Mouse (Mus musculus) liver, embryonic 14.5 days (tissue): ENCODE data around the gene Hlf. TPM values are rescaled to one million over a fixed set of nuclear protein-coding genes. Genes with fewer than 3 reads are reported as not detected.

Experiments
- ATAC-seq: fragments of 200-750 bp; cut with Nextera tagmentation; 2 replicates; pipeline ENCODE4 v1.8.0; 2017; ENCODE audit warnings: moderate number of reproducible peaks, mild to moderate bottlenecking, moderate library complexity; ENCODE audit not compliant: insufficient read depth
- DNase-seq, 3 experiments: peaks; one replicate each; pipeline ENCODE4 v3.0.0-alpha.2; 2012 to 2013; ENCODE audit warnings: low read depth in 3 of 3, low spot score in 3 of 3
- H3K27ac ChIP-seq: fragments of 300-500 bp; sonication (generic); 2 replicates; pipeline ENCODE4 v1.5.1; 2014; ENCODE audit warnings: moderate library complexity, mild to moderate bottlenecking, control low read depth, inconsistent platforms
- H3K27me3 ChIP-seq: fragments of 300-500 bp; sonication (generic); 2 replicates; pipeline ENCODE4 v1.6.1; 2014; ENCODE audit warnings: mild to moderate bottlenecking, low read length, moderate library complexity; ENCODE audit not compliant: control insufficient read depth, insufficient read depth
- H3K36me3 ChIP-seq: fragments of 300-500 bp; sonication (generic); replicated peaks from 2 replicates; pipeline ENCODE4 v1.6.1; 2014; ENCODE audit warnings: low read depth; ENCODE audit not compliant: control insufficient read depth, insufficient read depth
- H3K4me1 ChIP-seq, 2 experiments: fragments of 200-500 bp in 1 of 2; fragments of 300-500 bp in 1 of 2; sonication (generic) in 1 of 2; replicated peaks; 2 replicates each; pipeline ENCODE4 v1.6.1; 2012 to 2014; ENCODE audit warnings: antibody characterized with exemption in 1 of 2, inconsistent platforms in 1 of 2, low read length in 1 of 2; ENCODE audit not compliant: control insufficient read depth in 2 of 2, insufficient read depth in 2 of 2
- H3K4me2 ChIP-seq: fragments of 300-500 bp; sonication (generic); 2 replicates; pipeline ENCODE4 v1.6.1; 2014; ENCODE audit warnings: low read depth, mild to moderate bottlenecking, control low read depth, moderate library complexity
- H3K4me3 ChIP-seq, 2 experiments: fragments of 200-500 bp in 1 of 2; fragments of 300-500 bp in 1 of 2; sonication (generic) in 1 of 2; 2 replicates each; pipeline ENCODE4 v1.5.1; 2012 to 2014; ENCODE audit warnings: low read depth in 2 of 2, low read length in 2 of 2, mild to moderate bottlenecking in 2 of 2, control low read depth in 1 of 2, inconsistent platforms in 1 of 2, moderate library complexity in 1 of 2; ENCODE audit not compliant: insufficient read depth in 1 of 2
- H3K9ac ChIP-seq: fragments of 300-500 bp; sonication (generic); replicated peaks from 2 replicates; pipeline ENCODE4 v1.6.1; 2014; ENCODE audit warnings: mild to moderate bottlenecking, control low read depth, moderate library complexity
- H3K9me3 ChIP-seq: fragments of 300-500 bp; sonication (generic); 2 replicates; pipeline ENCODE4 v1.6.1; 2016; ENCODE audit warnings: low read length, mixed read lengths; ENCODE audit not compliant: control insufficient read depth
- CTCF ChIP-seq: IDR thresholded peaks from 2 replicates; pipeline ENCODE4 v1.5.1; 2016; ENCODE audit warnings: antibody characterized with exemption, low read depth, control low read depth
- EP300 ChIP-seq: IDR thresholded peaks from 2 replicates; pipeline ENCODE4 v1.6.1; 2016; ENCODE audit warnings: antibody characterized with exemption, low read depth
- WGBS: fragments of 180-500 bp; shearing (Covaris S2); extraction: QIAGEN DNeasy Blood & Tissue Kit; methylation state at CpG from one replicate; pipeline ENCODE4 v1.1.7; 2014; ENCODE audit not compliant: insufficient replicate concordance; 5-methylcytosine and 5-hydroxymethylcytosine counted together
- polyA plus RNA-seq, 2 experiments: library from polyadenylated mRNA; depleted of rRNA in 1 of 2; stranded (reverse) in 1 of 2; unstranded in 1 of 2; fragments of >200 nt; fragmentation: Nextera tagmentation in 1 of 2; extraction: Ambion mirVana in 1 of 2; gene quantifications; 2 replicates each; pipeline versions ENCODE4 v1.2.1 to v1.2.3; 2012 to 2014

The Hlf gene
- polyA plus RNA-seq, 2 experiments, result 2.7 to 3.7 TPM

DNA sequence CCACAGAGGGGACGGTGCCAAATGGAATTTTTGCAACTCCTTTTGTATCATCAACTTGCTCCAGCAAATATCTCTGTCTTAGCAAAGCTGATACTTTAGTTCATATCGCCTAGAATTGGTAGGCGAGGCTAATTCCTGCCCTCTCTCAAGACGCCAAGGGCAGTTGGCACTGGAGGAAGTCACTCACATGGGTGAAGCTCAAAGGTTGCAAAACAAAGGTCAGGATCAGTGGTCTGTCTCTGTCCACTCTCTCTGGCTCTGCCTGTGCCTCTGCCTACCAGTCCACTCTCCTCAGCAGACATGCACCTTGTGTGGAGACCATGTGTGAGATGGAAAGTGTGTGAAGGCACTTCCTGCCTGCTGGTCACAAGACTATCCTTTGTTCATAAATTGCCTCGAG, 48.4 kb downstream of the Hlf start:
- Histone ChIP-seq H3K4me3 (no peak overlapping the region), H3K27ac (no peak overlapping the region), H3K4me1 (no peaks in the 10 kb centered on the region), H3K9me3 (no peaks in the 10 kb centered on the region), H3K27me3 (no peaks in the 10 kb centered on the region), H3K36me3 (no peaks in the 10 kb centered on the region), H3K4me2 (no peak overlapping the region), H3K9ac (no peak overlapping the region)
- WGBS, result 51% methylated on average over 5 of the region's 5 CpGs
- no peak for DNase-seq
- ATAC-seq, result no peak
- TF ChIP-seq CTCF (no peak), EP300 (no peak)

DNA sequence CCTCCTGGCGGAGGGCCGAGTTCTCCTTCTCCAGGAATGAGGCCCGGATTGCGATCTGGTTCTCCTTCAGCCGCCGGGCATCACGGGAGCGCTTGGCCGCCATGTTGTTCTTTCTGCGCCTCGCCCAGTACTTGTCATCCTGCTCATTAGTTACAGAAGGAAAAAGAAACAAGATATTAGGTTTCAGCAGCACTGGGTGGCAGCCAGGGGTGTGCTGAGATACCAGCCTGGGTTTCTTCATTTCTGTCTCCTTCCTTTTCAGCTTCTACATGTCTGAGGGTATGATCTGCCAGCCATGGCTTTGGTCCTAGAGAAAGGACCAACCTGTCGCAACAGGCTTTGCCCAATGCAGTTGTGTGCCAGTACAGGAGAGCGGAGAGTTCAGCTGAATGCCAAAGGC, 49.9 kb downstream of the Hlf start:
- DNase-seq (no peak), ATAC-seq (no peak)
- H3K4me3 ChIP-seq, result no peak overlapping the region
- H3K4me2 ChIP-seq, result no peak overlapping the region
- H3K9me3 ChIP-seq, result no peaks in the 10 kb centered on the region
- TF ChIP-seq EP300, result no peak
- TF ChIP-seq CTCF, result no peak
- H3K27ac ChIP-seq, result no peak overlapping the region
- no peak overlapping the region for H3K9ac ChIP-seq
- WGBS, result 84% methylated on average over 13 of the region's 13 CpGs
- H3K27me3 ChIP-seq, result no peaks in the 10 kb centered on the region
- no peaks in the 10 kb centered on the region for H3K36me3 ChIP-seq
- no peaks in the 10 kb centered on the region for H3K4me1 ChIP-seq

DNA sequence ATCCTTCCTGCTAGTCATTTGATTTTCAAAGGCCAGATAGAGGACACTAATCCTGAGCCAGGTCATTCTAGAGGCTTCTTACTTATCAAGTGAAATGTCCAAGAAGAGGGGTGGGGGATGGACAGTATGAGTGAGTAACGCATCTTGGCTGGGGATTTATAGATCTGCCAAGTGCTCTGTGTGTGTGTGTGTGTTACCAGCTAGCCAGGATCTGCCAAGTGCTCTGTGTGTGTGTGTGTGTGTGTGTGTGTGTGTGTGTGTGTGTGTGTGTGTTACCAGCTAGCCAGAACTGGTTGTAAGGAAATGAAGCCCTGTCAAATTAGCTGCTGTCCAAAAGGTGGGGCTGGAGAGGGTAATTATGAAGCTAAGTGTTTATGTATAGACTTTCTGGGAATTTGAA, 55.9 kb downstream of the Hlf start:
- no peak for ATAC-seq
- 75% methylated on average over 1 of the region's 1 CpGs for WGBS

DNA sequence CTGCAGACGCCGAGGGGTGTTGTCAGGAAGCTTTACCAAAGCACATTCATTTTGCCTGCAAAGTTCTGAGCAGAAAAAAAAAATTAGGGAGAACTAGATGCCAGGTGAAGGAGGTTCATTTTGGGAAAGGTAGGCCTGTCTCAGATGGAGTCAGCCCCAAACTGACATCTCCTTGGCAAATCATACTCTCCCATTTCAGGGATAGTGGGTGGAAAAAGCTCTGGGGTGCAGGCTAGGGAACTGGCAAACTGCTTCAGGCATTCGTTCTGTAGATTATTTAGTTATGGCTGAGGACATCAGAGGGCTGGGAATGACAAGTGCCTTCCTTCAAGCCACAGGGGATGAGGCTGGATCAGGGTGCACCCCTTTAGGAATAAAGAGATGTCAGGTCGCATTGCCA, 58.0 kb downstream of the Hlf start:
- H3K4me1 ChIP-seq, result no peaks in the 10 kb centered on the region

More for the DNA sequence above, 55.9 kb downstream of the Hlf start:
- TF ChIP-seq EP300, result no peak
- TF ChIP-seq CTCF, result no peak
- Histone ChIP-seq H3K9ac (no peak overlapping the region), H3K9me3 (no peaks in the 10 kb centered on the region), H3K4me1 (no peaks in the 10 kb centered on the region), H3K4me3 (no peak overlapping the region), H3K27ac (no peak overlapping the region), H3K36me3 (no peaks in the 10 kb centered on the region), H3K4me2 (no peak overlapping the region), H3K27me3 (no peaks in the 10 kb centered on the region)
- no peak for DNase-seq

DNA sequence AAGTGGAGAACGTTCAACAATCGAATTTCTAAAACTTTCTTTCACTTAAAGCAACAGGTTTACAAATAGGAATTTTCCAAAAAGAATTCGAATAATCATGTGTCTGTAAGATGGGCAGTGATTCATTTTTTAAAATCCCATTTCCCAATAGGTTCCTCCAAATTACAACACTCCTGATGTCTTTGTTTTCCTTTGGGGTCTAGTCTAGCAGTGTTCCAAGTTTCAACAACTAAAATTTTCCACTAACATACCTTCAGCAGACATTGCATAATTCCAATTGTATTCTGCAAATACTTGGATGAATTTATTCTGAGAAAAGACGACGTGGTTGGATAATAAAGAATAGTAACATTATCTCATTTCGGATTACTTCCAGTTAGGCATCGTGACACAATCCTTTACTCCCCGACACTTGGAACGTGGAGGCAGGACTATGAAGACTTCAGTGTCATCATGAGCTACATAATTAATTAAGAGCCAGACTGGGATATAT, 60.4 kb downstream of the Hlf start:
- Histone ChIP-seq H3K4me2 (no peak overlapping the region), H3K36me3 (no peaks in the 10 kb centered on the region), H3K9ac (no peak overlapping the region), H3K4me1 (no peaks in the 10 kb centered on the region), H3K9me3 (no peaks in the 10 kb centered on the region), H3K4me3 (no peak overlapping the region), H3K27ac (no peak overlapping the region), H3K27me3 (no peaks in the 10 kb centered on the region)
- ATAC-seq (no peak), DNase-seq (no peak)
- no peak for TF ChIP-seq CTCF
- no peak for TF ChIP-seq EP300
- WGBS, result 61% methylated on average over 9 of the region's 9 CpGs

More for the DNA sequence above, 58.0 kb downstream of the Hlf start:
- Histone ChIP-seq H3K27me3 (no peaks in the 10 kb centered on the region), H3K4me2 (no peak overlapping the region), H3K27ac (no peak overlapping the region), H3K36me3 (no peaks in the 10 kb centered on the region), H3K4me3 (no peak overlapping the region), H3K9ac (no peak overlapping the region), H3K9me3 (no peaks in the 10 kb centered on the region)
- TF ChIP-seq EP300 (no peak), CTCF (no peak)
- WGBS, result 61% methylated on average over 4 of the region's 4 CpGs
- DNase-seq, result no peak
- ATAC-seq, result no peak
